Mouse (Mus musculus): ENCODE results near the gene Gm20908. TPM values are rescaled to one million over a fixed set of nuclear protein-coding genes. Genes with fewer than 3 reads are reported as not detected.
"Not testable (repeated sequence)": the region's sequence is repeated elsewhere in the genome, so short reads cannot be mapped to it uniquely, and the experiment has no call there.

Gene Gm20908
- total RNA-seq (2021), result not detected
- long read RNA-seq, experiment 1, result 0 reads
- long read RNA-seq, experiment 2, result 0 reads

DNA sequence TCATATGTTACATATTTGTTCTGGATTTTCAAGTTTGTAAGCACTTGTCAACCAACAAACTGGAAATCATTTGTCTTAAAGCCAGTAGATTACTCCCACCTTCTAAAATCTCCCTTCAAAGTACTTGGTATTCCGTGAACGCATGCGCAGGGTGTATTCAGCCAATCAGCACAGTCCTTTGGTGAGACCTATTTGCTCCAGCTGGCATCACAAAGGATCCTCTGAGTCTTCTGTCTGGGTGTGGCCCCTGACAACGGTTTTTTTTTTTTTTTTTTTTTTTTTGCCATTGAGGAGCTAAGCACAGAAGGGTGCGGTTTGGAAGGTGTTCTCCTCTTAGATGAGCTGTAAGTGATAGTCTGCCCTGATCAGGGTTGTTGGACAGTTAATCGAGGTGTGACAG, at the start of gene Gm20908:
Gm20908 (plus strand) TSS at position 301 of the 400 bp plus-strand sequence.
- not testable (repeated sequence) for DNase-seq (ENCODE audit: low spot score in 2 of 2)

All from adrenal gland, postnatal 4 days (tissue).